Comparison of ENCODE assay signal across 12 mouse cellular contexts in the genomic region with DNA sequence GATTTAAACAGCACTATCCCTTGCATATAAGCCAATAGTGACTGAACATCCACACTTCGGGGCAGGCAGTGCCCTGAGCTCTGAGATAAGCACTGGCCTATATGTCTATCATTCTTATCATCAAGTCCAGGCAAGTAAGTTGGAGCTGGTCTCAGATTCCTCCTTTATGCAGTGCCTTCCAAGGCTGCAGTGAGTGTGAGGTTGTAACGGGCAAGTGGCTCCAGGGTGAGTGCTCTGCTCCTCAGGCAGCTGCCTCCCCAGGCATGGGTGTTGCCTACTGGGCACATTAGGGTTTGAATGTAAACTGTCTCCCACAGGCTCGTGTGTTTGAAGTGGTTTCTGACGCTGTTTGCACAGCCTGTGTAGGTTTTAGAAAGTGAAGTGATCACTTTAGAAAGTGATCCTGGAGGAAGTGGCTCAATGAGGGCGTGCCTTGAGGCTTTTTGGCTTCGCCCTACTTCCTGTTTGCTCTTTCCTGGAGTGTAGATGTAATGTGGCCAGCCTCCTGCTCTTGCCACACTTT. TPM values are rescaled to one million over a fixed set of nuclear protein-coding genes. Genes with fewer than 3 reads are reported as not detected.
DNase-seq lines count a peak whose midpoint lies in the region; ATAC-seq and TF ChIP-seq lines count a peak whose summit lies in the region.
"Had no signal": no experiment of that assay in that cellular context is flagged by ENCODE, and none has a peak within 500 bp of the region (broad histone marks: within the 10 kb centered on the region; RNA-seq: fewer than 3 reads in every experiment).

No protein-coding gene starts in this region.

- H3K27ac ChIP-seq in CH12.LX (ENCODE audit: insufficient read depth, low read depth) = no peak overlapping the region
- no peak overlapping the region for H3K27ac ChIP-seq in lung, postnatal 0 days (ENCODE audit: low read length)
- H3K27ac ChIP-seq in hindbrain, embryonic 11.5 days (ENCODE audit: low read depth, low read length) = no peak overlapping the region
- H3K27ac ChIP-seq: hindbrain, embryonic 12.5 days had no signal

- H3K4me3 ChIP-seq in CH12.LX (replicated peaks in 1 of 3; ENCODE audit: low read depth in 2 of 3, low read length in 2 of 3, poor library complexity in 1 of 3) = no peak overlapping the region
- H3K4me3 ChIP-seq in lung, postnatal 0 days (ENCODE audit: low read depth, low read length) = no peak overlapping the region
- no peak overlapping the region for H3K4me3 ChIP-seq in hindbrain, embryonic 11.5 days (ENCODE audit: low read depth, low read length)
- H3K4me3 ChIP-seq: hindbrain, embryonic 12.5 days had no signal

- no peak overlapping the region for H3K9ac ChIP-seq in CH12.LX (ENCODE audit: insufficient read depth, low read depth)
- H3K9ac ChIP-seq in lung, postnatal 0 days (replicated peaks; ENCODE audit: low read depth) = no peak overlapping the region
- no peak overlapping the region for H3K9ac ChIP-seq in hindbrain, embryonic 11.5 days (ENCODE audit: low read depth, low read length)
- H3K9ac ChIP-seq: forebrain, postnatal 0 days; hindbrain, embryonic 12.5 days had no signal

- peak; percentile 52; the same call in 1 of the 2 replicates for ATAC-seq in erythroblast, adult 5-6 weeks (replicated peaks; ENCODE audit: low FRiP score, poor library complexity, severe bottlenecking)
- ATAC-seq in lung, postnatal 0 days = peak; percentile 91
- no peak for ATAC-seq in hindbrain, embryonic 11.5 days (ENCODE audit: low FRiP score)
- ATAC-seq: forebrain, postnatal 0 days had no signal

- dilution Hi-C loops in CH12.LX (cut with MboI; ENCODE audit: extremely low pct_ligation_motif_present, extremely low pct_unique_long_range_greater_than_20kb, low sequenced_read_pairs) = no loop called here

- peak; percentile 17 for DNase-seq in CH12.LX (ENCODE audit: extremely low read depth)
- DNase-seq in lung, postnatal 0 days (ENCODE audit: low spot score) = peak; percentile 85
- DNase-seq in spleen, postnatal 36 days (ENCODE audit: low spot score in 2 of 2) = peak; percentile 35 to 48
- DNase-seq in hindbrain, embryonic 11.5 days (ENCODE audit: low spot score) = no peak
- DNase-seq in gastrocnemius, postnatal 36 days = no peak
- DNase-seq in layer of hippocampus, adult 11-12 months (ENCODE audit: low spot score) = no peak
- DNase-seq in retina, embryonic 14.5 days (ENCODE audit: low spot score) = no peak
- DNase-seq: cerebellum, adult 11-12 months; forebrain, postnatal 0 days had no signal

- TF ChIP-seq RAD21 in CH12.LX (IDR thresholded peaks at IDR 0.05; ENCODE audit: low read depth, low read length) = no peak

- no peaks in the 10 kb centered on the region for H3K27me3 ChIP-seq in CH12.LX (replicated peaks)
- no peaks in the 10 kb centered on the region for H3K27me3 ChIP-seq in lung, postnatal 0 days (replicated peaks; ENCODE audit: insufficient read depth, low read length)
- no peaks in the 10 kb centered on the region for H3K27me3 ChIP-seq in hindbrain, embryonic 11.5 days (ENCODE audit: control insufficient read depth, insufficient read depth, low read length)
- H3K27me3 ChIP-seq: hindbrain, embryonic 12.5 days had no signal

- 12% methylated on average over 6 of the region's 6 CpGs for WGBS in lung, postnatal 0 days
- WGBS in hindbrain, embryonic 11.5 days = 71% methylated on average over 6 of the region's 6 CpGs

- H3K4me2 ChIP-seq in CH12.LX (ENCODE audit: insufficient read depth, low read depth, poor library complexity, severe bottlenecking) = no peak overlapping the region
- H3K4me2 ChIP-seq in lung, postnatal 0 days (replicated peaks; ENCODE audit: low read depth, low read length) = peak overlapping the region; percentile 0; the same call in 1 of the 2 replicates
- H3K4me2 ChIP-seq in hindbrain, embryonic 11.5 days (replicated peaks; ENCODE audit: low read depth, low read length) = no peak overlapping the region
- H3K4me2 ChIP-seq: hindbrain, embryonic 12.5 days had no signal

- TF ChIP-seq POLR2A in CH12.LX (IDR thresholded peaks at IDR 0.05; ENCODE audit: low read depth, low read length) = no peak

- peaks cover 2% of the 10 kb centered on the region for H3K9me3 ChIP-seq in CH12.LX (replicated peaks; ENCODE audit: low read length)
- no peaks in the 10 kb centered on the region for H3K9me3 ChIP-seq in lung, postnatal 0 days (ENCODE audit: low read length)
- no peaks in the 10 kb centered on the region for H3K9me3 ChIP-seq in hindbrain, embryonic 11.5 days (ENCODE audit: control insufficient read depth, low read length)
- H3K9me3 ChIP-seq: hindbrain, embryonic 12.5 days had no signal

- H3K4me1 ChIP-seq in CH12.LX (ENCODE audit: control insufficient read depth in 1 of 2, insufficient read depth in 2 of 2) = peaks cover 5 to 8% of the 10 kb centered on the region in 2 experiments; a peak in 3 of 4 replicates
- H3K4me1 ChIP-seq in lung, postnatal 0 days (ENCODE audit: insufficient read depth, low read depth, low read length) = no peaks in the 10 kb centered on the region
- no peaks in the 10 kb centered on the region for H3K4me1 ChIP-seq in hindbrain, embryonic 11.5 days (replicated peaks; ENCODE audit: control insufficient read depth, insufficient read depth, low read length)
- H3K4me1 ChIP-seq: hindbrain, embryonic 12.5 days had no signal

- no peaks in the 10 kb centered on the region for H3K79me2 ChIP-seq in CH12.LX (replicated peaks; ENCODE audit: control insufficient read depth, extremely low read depth, insufficient read depth, poor library complexity, severe bottlenecking)

- H3K36me3 ChIP-seq in CH12.LX (replicated peaks in 1 of 2; ENCODE audit: control insufficient read depth in 1 of 2, insufficient read depth in 1 of 2, low read length in 1 of 2) = no peaks in the 10 kb centered on the region
- H3K36me3 ChIP-seq in lung, postnatal 0 days (ENCODE audit: insufficient read depth, low read length) = no peaks in the 10 kb centered on the region
- no peaks in the 10 kb centered on the region for H3K36me3 ChIP-seq in hindbrain, embryonic 11.5 days (ENCODE audit: control insufficient read depth, insufficient read depth, low read length)
- H3K36me3 ChIP-seq: hindbrain, embryonic 12.5 days had no signal

- intact Hi-C loops in gastrocnemius, postnatal 36 days (cut with DNase I) = no loop called here

- in situ Hi-C loops in CH12.LX (cut with MboI; ENCODE audit: low pct_ligation_motif_present, low pct_unique_long_range_greater_than_20kb, low sequenced_read_pairs) = no loop called here

- TF ChIP-seq CTCF in CH12.LX (conservative IDR thresholded peaks at IDR 0.05 in 1 of 2, IDR thresholded peaks at IDR 0.05 in 1 of 2; ENCODE audit: low read depth in 2 of 2, low read length in 2 of 2) = no peak
- no peak for TF ChIP-seq CTCF in lung, postnatal 0 days (IDR thresholded peaks at IDR 0.05)

- no peak for TF ChIP-seq EP300 in CH12.LX (IDR thresholded peaks at IDR 0.05; ENCODE audit: low read length)
- TF ChIP-seq EP300 in lung, postnatal 0 days (IDR thresholded peaks at IDR 0.05) = no peak

TF ChIP-seq in CH12.LX, 34 proteins besides CTCF, POLR2A, EP300 and RAD21:
- TF ChIP-seq MYC (IDR thresholded peaks at IDR 0.05; ENCODE audit: low read depth, low read length) (no peak), ELF1 (IDR thresholded peaks at IDR 0.05; ENCODE audit: low read depth, low read length) (0 out of 2 replicates have a peak, but pooled peaks have one; percentile 33)

RNA-seq across cellular contexts. Expression of a gene that starts 23.9 kb away (rescaled TPM):
- total RNA-seq in CH12.LX (2012; rRNA removed) (not detected in 2 replicates), CH12.LX (2014; rRNA removed) (0.26 and 0.36 TPM in 2 replicates)
- 0.11 and 0.15 TPM in 2 replicates for polyA plus RNA-seq in CH12.LX (2012; ENCODE audit: insufficient read length, low read depth)
- not detected in 2 replicates for total RNA-seq in erythroblast, adult 5-6 weeks (2015; ENCODE audit: low replicate concordance)
- 1.1 TPM in 1 of 2 replicates, not detected in the other for total RNA-seq in erythroblast, adult 5-6 weeks (2017; ENCODE audit: low replicate concordance)
- 0.08 and 0.11 TPM in 2 replicates for polyA plus RNA-seq in lung, postnatal 0 days (2015; fragmentation: Nextera tagmentation; extraction: Ambion mirVana)
- 63.4 and 73.6 TPM in 2 replicates for polyA plus RNA-seq in hindbrain, embryonic 11.5 days (2014; fragmentation: Nextera tagmentation; extraction: Ambion mirVana)
- total RNA-seq in gastrocnemius, postnatal 36 days (2021) = not detected
- polyA plus RNA-seq: limb, embryonic 11.5 days had no signal

RNA-seq across cellular contexts. Expression of a gene that starts 47.4 kb away (rescaled TPM):
- total RNA-seq in CH12.LX (2012; rRNA removed) (14.4 and 15.1 TPM in 2 replicates), CH12.LX (2014; rRNA removed) (6.5 and 7.4 TPM in 2 replicates)
- 43.8 and 50.3 TPM in 2 replicates for polyA plus RNA-seq in CH12.LX (2012; ENCODE audit: insufficient read length, low read depth)
- total RNA-seq in erythroblast, adult 5-6 weeks (2015; ENCODE audit: low replicate concordance) = 61.0 and 79.4 TPM in 2 replicates
- total RNA-seq in erythroblast, adult 5-6 weeks (2017; ENCODE audit: low replicate concordance) = 103 and 115 TPM in 2 replicates
- polyA plus RNA-seq in lung, postnatal 0 days (2015; fragmentation: Nextera tagmentation; extraction: Ambion mirVana) = 7.4 and 8.6 TPM in 2 replicates
- 19.2 and 32.8 TPM in 2 replicates for polyA plus RNA-seq in hindbrain, embryonic 11.5 days (2014; fragmentation: Nextera tagmentation; extraction: Ambion mirVana)
- total RNA-seq in gastrocnemius, postnatal 36 days (2021) = 10 to 100 TPM; 27.2 to 35.3 TPM

Comparison
In these comparisons a context has a peak if more than half of its experiments do, and no peak if none do; other contexts are left out.
1. DNase-seq: peak in CH12.LX (single experiment), lung, postnatal 0 days (single experiment) and spleen, postnatal 36 days (2 of 2); none in hindbrain, embryonic 11.5 days (single experiment), gastrocnemius, postnatal 36 days (0 of 2), layer of hippocampus, adult 11-12 months (single experiment) and retina, embryonic 14.5 days (single experiment).